Mouse (Mus musculus): ENCODE data around the gene Ace. TPM values are rescaled to one million over a fixed set of nuclear protein-coding genes. Genes with fewer than 3 reads are reported as not detected.
"Not testable (repeated sequence)": the region's sequence is repeated elsewhere in the genome, so short reads cannot be mapped to it uniquely, and the experiment has no call there.

Ace gene
- polyA plus RNA-seq, 2 experiments from 2014 or later = 0.11 TPM; not detected in 1

GRCm38 (mm10) chr11:106000062-106000461 is 32.3 kb downstream of the Ace start:
- no peak for ATAC-seq

- no peak for ATAC-seq
These were observed 34.0 kb downstream of the Ace start for GRCm38 (mm10) chr11:106001718-106002117.

GRCm38 (mm10) chr11:106004576-106004975 is 36.8 kb downstream of the Ace start:
- no peak for ATAC-seq

GRCm38 (mm10) chr11:106005970-106006369 is 38.2 kb downstream of the Ace start:
- ATAC-seq = no peak

GRCm38 (mm10) chr11:106007821-106008220 is 40.1 kb downstream of the Ace start, which contains the start of gene Kcnh6:
Gene Kcnh6 (plus strand): TSS chr11:106008124.
- no peak for ATAC-seq

GRCm38 (mm10) chr11:106012711-106013110 is 45.0 kb downstream of the Ace start:
- ATAC-seq = no peak

- no peak for ATAC-seq
These were observed 45.9 kb downstream of the Ace start for GRCm38 (mm10) chr11:106013556-106014225.

GRCm38 (mm10) chr11:106016440-106016839 is 48.7 kb downstream of the Ace start:
- ATAC-seq = no peak

- ATAC-seq = peak; percentile 19
These were observed 52.5 kb downstream of the Ace start for GRCm38 (mm10) chr11:106020051-106020763.

- ATAC-seq = no peak
These were observed 58.0 kb downstream of the Ace start for GRCm38 (mm10) chr11:106025774-106026173.

GRCm38 (mm10) chr11:106026465-106027151 is 58.9 kb downstream of the Ace start:
- ATAC-seq = peak; percentile 72

GRCm38 (mm10) chr11:106027607-106028006 is 59.9 kb downstream of the Ace start:
- peak; percentile 21 for ATAC-seq

- ATAC-seq = not testable (repeated sequence)
These were observed 64.3 kb downstream of the Ace start for GRCm38 (mm10) chr11:106032074-106032473.

GRCm38 (mm10) chr11:106033491-106033919 is 65.8 kb downstream of the Ace start:
- ATAC-seq = peak; percentile 44

- ATAC-seq = no peak
These were observed 67.2 kb downstream of the Ace start for GRCm38 (mm10) chr11:106034986-106035385.

GRCm38 (mm10) chr11:106036548-106037417 is 69.0 kb downstream of the Ace start, which contains the start of gene Dcaf7:
Gene Dcaf7 (plus strand): TSS chr11:106036872.
- ATAC-seq = peak; percentile 97

- ATAC-seq = no peak
These were observed 69.6 kb downstream of the Ace start for GRCm38 (mm10) chr11:106037418-106037751.

Other genes with a start within 250 kb of the Ace start
- gene Cyb561, start 14.6 kb upstream of the Ace start, polyA plus RNA-seq (2017; shearing (Covaris generic)) = 1 to 10 TPM in 1 of 2 experiments, under 1 TPM in 1; 0.63 to 1.4 TPM
- not detected for gene Ace3, start 26.7 kb downstream of the Ace start, polyA plus RNA-seq (2017; shearing (Covaris generic))
- gene Kcnh6, start 40.2 kb downstream of the Ace start, polyA plus RNA-seq (2017; shearing (Covaris generic)) = not detected
- 10 to 100 TPM; 22.9 to 23.3 TPM for gene Dcaf7, start 68.9 kb downstream of the Ace start, polyA plus RNA-seq (2017; shearing (Covaris generic))
- gene Taco1, start 98.1 kb downstream of the Ace start, polyA plus RNA-seq (2017; shearing (Covaris generic)) = 10 to 100 TPM; 11.8 to 13.2 TPM
- gene Map3k3, start 116.7 kb downstream of the Ace start, polyA plus RNA-seq (2017; shearing (Covaris generic)) = 10 to 100 TPM; 14.8 to 21.2 TPM
- not detected for gene Gm10840, start 192.9 kb downstream of the Ace start, polyA plus RNA-seq (2017; shearing (Covaris generic))
- 100 to 1,000 TPM; 633 to 743 TPM for gene Limd2, start 192.9 kb downstream of the Ace start, polyA plus RNA-seq (2017; shearing (Covaris generic))
- 10 to 100 TPM; 30.1 to 33.5 TPM for gene Strada, start 234.2 kb downstream of the Ace start, polyA plus RNA-seq (2017; shearing (Covaris generic))
- gene Ccdc47, start 248.4 kb downstream of the Ace start, polyA plus RNA-seq (2017; shearing (Covaris generic)) = 10 to 100 TPM; 65.0 to 74.5 TPM
- 10 to 100 TPM; 59.1 to 71.5 TPM for gene Ddx42, start 249.0 kb downstream of the Ace start, polyA plus RNA-seq (2017; shearing (Covaris generic))

Measured in activated CD4-positive, CD25-positive, alpha-beta regulatory T cell, adult 4 months (primary cell).